Mouse (Mus musculus): ENCODE data around the gene Tshz2. TPM values are rescaled to one million over a fixed set of nuclear protein-coding genes. Genes with fewer than 3 reads are reported as not detected.

The Tshz2 gene
- total RNA-seq, 2 experiments from 2014 or later, result not detected

GRCm38 (mm10) chr2:169915326-169915725 is 282.5 kb downstream of the Tshz2 start:
- ATAC-seq (replicated peaks; ENCODE audit: low FRiP score, poor library complexity, severe bottlenecking), result no peak

- no peak for ATAC-seq (replicated peaks; ENCODE audit: low FRiP score, poor library complexity, severe bottlenecking)
Measured at GRCm38 (mm10) chr2:169919111-169919695, 286.4 kb downstream of the Tshz2 start.

- ATAC-seq (replicated peaks; ENCODE audit: low FRiP score, poor library complexity, severe bottlenecking), result no peak
Measured at GRCm38 (mm10) chr2:169924177-169924810, 291.5 kb downstream of the Tshz2 start.

GRCm38 (mm10) chr2:169925466-169925865 is 292.7 kb downstream of the Tshz2 start:
- no peak for ATAC-seq (replicated peaks; ENCODE audit: low FRiP score, poor library complexity, severe bottlenecking)

GRCm38 (mm10) chr2:169926016-169926415 is 293.2 kb downstream of the Tshz2 start:
- ATAC-seq (replicated peaks; ENCODE audit: low FRiP score, poor library complexity, severe bottlenecking), result no peak

GRCm38 (mm10) chr2:169927401-169927800 is 294.6 kb downstream of the Tshz2 start:
- ATAC-seq (replicated peaks; ENCODE audit: low FRiP score, poor library complexity, severe bottlenecking), result no peak

- ATAC-seq (replicated peaks; ENCODE audit: low FRiP score, poor library complexity, severe bottlenecking), result no peak
Measured at GRCm38 (mm10) chr2:169928447-169929120, 295.8 kb downstream of the Tshz2 start.

GRCm38 (mm10) chr2:169929540-169930497 is 297.0 kb downstream of the Tshz2 start:
- ATAC-seq (replicated peaks; ENCODE audit: low FRiP score, poor library complexity, severe bottlenecking), result no peak

- no peak for ATAC-seq (replicated peaks; ENCODE audit: low FRiP score, poor library complexity, severe bottlenecking)
Measured at GRCm38 (mm10) chr2:169935642-169936041, 302.8 kb downstream of the Tshz2 start.

- no peak for ATAC-seq (replicated peaks; ENCODE audit: low FRiP score, poor library complexity, severe bottlenecking)
Measured at GRCm38 (mm10) chr2:169940297-169941142, 307.7 kb downstream of the Tshz2 start.

GRCm38 (mm10) chr2:169943727-169944126 is 310.9 kb downstream of the Tshz2 start:
- no peak for ATAC-seq (replicated peaks; ENCODE audit: low FRiP score, poor library complexity, severe bottlenecking)

- no peak for ATAC-seq (replicated peaks; ENCODE audit: low FRiP score, poor library complexity, severe bottlenecking)
Measured at GRCm38 (mm10) chr2:169948139-169948538, 315.3 kb downstream of the Tshz2 start.

- ATAC-seq (replicated peaks; ENCODE audit: low FRiP score, poor library complexity, severe bottlenecking), result no peak
Measured at GRCm38 (mm10) chr2:169951041-169951440, 318.2 kb downstream of the Tshz2 start.

- no peak for ATAC-seq (replicated peaks; ENCODE audit: low FRiP score, poor library complexity, severe bottlenecking)
Measured at GRCm38 (mm10) chr2:169952981-169953380, 320.2 kb downstream of the Tshz2 start.

GRCm38 (mm10) chr2:169958736-169959573 is 326.1 kb downstream of the Tshz2 start:
- no peak for ATAC-seq (replicated peaks; ENCODE audit: low FRiP score, poor library complexity, severe bottlenecking)

GRCm38 (mm10) chr2:169961463-169962230 is 328.8 kb downstream of the Tshz2 start:
- no peak for ATAC-seq (replicated peaks; ENCODE audit: low FRiP score, poor library complexity, severe bottlenecking)

GRCm38 (mm10) chr2:169962231-169962600 is 329.4 kb downstream of the Tshz2 start:
- no peak for ATAC-seq (replicated peaks; ENCODE audit: low FRiP score, poor library complexity, severe bottlenecking)

GRCm38 (mm10) chr2:169962776-169963175 is 330.0 kb downstream of the Tshz2 start:
- no peak for ATAC-seq (replicated peaks; ENCODE audit: low FRiP score, poor library complexity, severe bottlenecking)
